Mouse (Mus musculus): ENCODE data around the gene Slc16a1. TPM values are rescaled to one million over a fixed set of nuclear protein-coding genes. Genes with fewer than 3 reads are reported as not detected.
A peak's percentile ranks its signal among the peaks of the same experiment; 100 is the strongest.

Slc16a1 gene
- polyA plus RNA-seq, 1 experiment from 2014 or later = 17.8 TPM

DNA sequence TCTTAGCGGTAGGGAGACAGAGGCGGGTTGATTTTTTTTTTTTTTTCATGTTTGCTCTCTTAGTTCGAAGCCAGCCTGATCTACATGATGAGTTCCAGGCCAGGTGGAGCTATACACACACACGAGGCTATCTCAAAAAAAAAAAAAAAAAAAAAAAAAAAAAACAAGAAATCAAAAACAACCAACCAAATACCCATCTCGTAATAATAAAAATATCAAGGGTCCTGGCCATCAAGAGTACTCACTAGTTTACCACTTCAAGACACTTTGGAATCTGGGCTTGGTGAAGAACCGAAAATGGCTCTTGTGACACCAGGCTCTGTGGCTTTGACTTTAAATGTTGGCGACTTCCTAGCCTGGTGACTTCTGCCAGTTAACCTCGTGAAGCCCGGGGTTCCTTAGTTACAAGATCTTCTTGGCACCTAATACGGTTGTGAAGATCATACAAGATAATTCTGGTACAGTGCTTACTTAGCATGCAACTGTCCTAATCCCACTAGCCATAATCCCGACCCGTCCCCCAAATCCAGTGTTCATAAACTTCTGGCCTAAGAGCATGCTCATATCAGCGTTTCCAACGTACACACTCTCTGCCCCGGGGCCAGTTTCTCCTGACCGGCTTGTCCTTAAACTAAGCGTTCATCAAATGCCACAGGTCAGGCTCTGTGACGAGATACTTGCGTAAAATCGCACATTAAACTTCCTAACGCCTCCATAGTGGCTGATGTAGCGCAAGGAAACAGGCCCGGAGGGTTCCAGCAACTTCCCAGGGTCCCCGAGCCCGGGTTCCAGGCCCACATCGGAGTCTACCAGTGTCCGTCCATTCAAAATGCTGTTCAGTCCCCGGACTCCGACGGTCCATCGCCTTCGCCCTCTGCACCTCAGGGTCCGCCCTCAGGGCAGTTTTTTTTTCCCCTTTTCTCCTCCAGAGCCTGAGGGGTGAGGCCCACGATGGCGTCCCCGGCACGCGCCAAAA is 753 bp upstream of the Slc16a1 start:
- ATAC-seq = peak; percentile 49
- 14% methylated on average over 38 of the region's 38 CpGs for WGBS
- Histone ChIP-seq H3K27me3 (replicated peaks; ENCODE audit: control insufficient read depth, insufficient read depth, low read length) (no peaks in the 10 kb centered on the region), H3K36me3 (ENCODE audit: control insufficient read depth, insufficient read depth) (no peaks in the 10 kb centered on the region), H3K4me3 (replicated peaks; ENCODE audit: low read length) (peak overlapping the region; percentile 91), H3K4me2 (ENCODE audit: low read length) (peak overlapping the region; percentile 90), H3K9me3 (ENCODE audit: control insufficient read depth, low read length) (no peaks in the 10 kb centered on the region), H3K4me1 (replicated peaks; ENCODE audit: control insufficient read depth, insufficient read depth, low read length) (peaks cover 11% of the 10 kb centered on the region), H3K9ac (replicated peaks; ENCODE audit: low read depth, low read length) (peak overlapping the region; percentile 75), H3K27ac (ENCODE audit: low read length) (peak overlapping the region; percentile 3; the same call in 1 of the 2 replicates)

- Histone ChIP-seq H3K9ac (replicated peaks; ENCODE audit: low read depth, low read length) (peak overlapping the region; percentile 75), H3K9me3 (ENCODE audit: control insufficient read depth, low read length) (no peaks in the 10 kb centered on the region), H3K27me3 (replicated peaks; ENCODE audit: control insufficient read depth, insufficient read depth, low read length) (no peaks in the 10 kb centered on the region), H3K4me1 (replicated peaks; ENCODE audit: control insufficient read depth, insufficient read depth, low read length) (peaks cover 11% of the 10 kb centered on the region), H3K27ac (ENCODE audit: low read length) (no peak overlapping the region), H3K4me2 (ENCODE audit: low read length) (peak overlapping the region; percentile 90), H3K36me3 (ENCODE audit: control insufficient read depth, insufficient read depth) (no peaks in the 10 kb centered on the region), H3K4me3 (replicated peaks; ENCODE audit: low read length) (peak overlapping the region; percentile 91)
- ATAC-seq = peak; percentile 49
- WGBS = under 1% methylated on average over 57 of the region's 58 CpGs
Measured at GRCm38 (mm10) chr3:104638932-104639748, 672 bp downstream of the Slc16a1 start.

- H3K4me1 ChIP-seq (replicated peaks; ENCODE audit: control insufficient read depth, insufficient read depth, low read length) = peaks cover 11% of the 10 kb centered on the region
- no peaks in the 10 kb centered on the region for H3K27me3 ChIP-seq (replicated peaks; ENCODE audit: control insufficient read depth, insufficient read depth, low read length)
- WGBS = 13% methylated on average over 10 of the region's 10 CpGs
- no peak overlapping the region for H3K27ac ChIP-seq (ENCODE audit: low read length)
- H3K36me3 ChIP-seq (ENCODE audit: control insufficient read depth, insufficient read depth) = no peaks in the 10 kb centered on the region
- no peaks in the 10 kb centered on the region for H3K9me3 ChIP-seq (ENCODE audit: control insufficient read depth, low read length)
- H3K4me3 ChIP-seq (replicated peaks; ENCODE audit: low read length) = peak overlapping the region; percentile 91
- H3K4me2 ChIP-seq (ENCODE audit: low read length) = peak overlapping the region; percentile 90
- H3K9ac ChIP-seq (replicated peaks; ENCODE audit: low read depth, low read length) = no peak overlapping the region
- no peak for ATAC-seq
Measured at GRCm38 (mm10) chr3:104639749-104640368, 1.4 kb downstream of the Slc16a1 start.

GRCm38 (mm10) chr3:104640855-104641254 is 2.4 kb downstream of the Slc16a1 start:
- H3K4me3 ChIP-seq (replicated peaks; ENCODE audit: low read length) = no peak overlapping the region
- H3K36me3 ChIP-seq (ENCODE audit: control insufficient read depth, insufficient read depth) = no peaks in the 10 kb centered on the region
- no peak overlapping the region for H3K9ac ChIP-seq (replicated peaks; ENCODE audit: low read depth, low read length)
- H3K4me1 ChIP-seq (replicated peaks; ENCODE audit: control insufficient read depth, insufficient read depth, low read length) = peaks cover 11% of the 10 kb centered on the region
- no peaks in the 10 kb centered on the region for H3K27me3 ChIP-seq (replicated peaks; ENCODE audit: control insufficient read depth, insufficient read depth, low read length)
- no peaks in the 10 kb centered on the region for H3K9me3 ChIP-seq (ENCODE audit: control insufficient read depth, low read length)
- no peak overlapping the region for H3K27ac ChIP-seq (ENCODE audit: low read length)
- no peak for ATAC-seq
- no peak overlapping the region for H3K4me2 ChIP-seq (ENCODE audit: low read length)

DNA sequence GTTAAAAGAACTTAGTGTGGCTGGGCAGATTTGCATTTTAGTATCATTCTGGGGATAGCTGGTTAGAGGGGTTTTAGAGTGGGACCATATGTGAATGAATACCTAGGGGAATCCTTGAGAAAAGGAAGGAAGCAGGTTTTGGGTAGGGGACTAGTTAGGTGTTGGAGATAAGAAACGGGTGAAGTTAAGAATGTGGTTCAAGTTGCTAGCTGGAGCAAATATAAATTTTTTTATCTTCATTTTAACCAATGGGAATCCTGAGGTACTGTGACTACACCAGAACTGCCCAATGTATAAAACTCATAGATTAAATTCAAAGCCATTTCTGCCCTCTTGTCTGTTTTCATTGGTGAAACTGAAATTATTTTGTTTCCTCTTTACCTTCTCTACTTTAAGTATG is 2.8 kb downstream of the Slc16a1 start:
- H3K9ac ChIP-seq (replicated peaks; ENCODE audit: low read depth, low read length) = no peak overlapping the region
- no peaks in the 10 kb centered on the region for H3K36me3 ChIP-seq (ENCODE audit: control insufficient read depth, insufficient read depth)
- H3K4me3 ChIP-seq (replicated peaks; ENCODE audit: low read length) = no peak overlapping the region
- no peak overlapping the region for H3K27ac ChIP-seq (ENCODE audit: low read length)
- no peaks in the 10 kb centered on the region for H3K27me3 ChIP-seq (replicated peaks; ENCODE audit: control insufficient read depth, insufficient read depth, low read length)
- WGBS = 100% methylated on average over 1 of the region's 1 CpGs
- no peak for ATAC-seq
- peaks cover 11% of the 10 kb centered on the region for H3K4me1 ChIP-seq (replicated peaks; ENCODE audit: control insufficient read depth, insufficient read depth, low read length)
- no peak overlapping the region for H3K4me2 ChIP-seq (ENCODE audit: low read length)
- no peaks in the 10 kb centered on the region for H3K9me3 ChIP-seq (ENCODE audit: control insufficient read depth, low read length)

DNA sequence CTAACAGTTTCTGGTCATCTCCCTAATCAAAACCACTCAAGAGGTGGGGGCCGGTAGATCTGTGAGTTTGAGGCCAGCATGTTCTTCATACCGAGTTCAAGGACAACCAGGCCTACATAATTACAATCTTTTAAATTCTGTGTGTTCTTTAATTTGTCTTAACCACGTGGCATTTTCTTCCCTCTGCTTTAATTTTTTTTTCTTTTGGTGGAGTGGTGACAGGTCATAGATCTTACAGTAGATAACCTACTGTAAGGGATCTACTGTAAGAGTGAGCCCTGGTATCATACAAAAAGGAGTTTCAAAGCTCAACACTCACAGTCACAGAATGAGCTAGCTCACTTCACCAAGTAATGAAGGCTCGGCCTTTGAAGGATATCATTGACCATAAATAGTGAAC is 4.6 kb downstream of the Slc16a1 start:
- H3K36me3 ChIP-seq (ENCODE audit: control insufficient read depth, insufficient read depth) = no peaks in the 10 kb centered on the region
- WGBS = 84% methylated on average over 4 of the region's 4 CpGs
- H3K9ac ChIP-seq (replicated peaks; ENCODE audit: low read depth, low read length) = no peak overlapping the region
- no peak overlapping the region for H3K27ac ChIP-seq (ENCODE audit: low read length)
- no peak overlapping the region for H3K4me2 ChIP-seq (ENCODE audit: low read length)
- H3K4me1 ChIP-seq (replicated peaks; ENCODE audit: control insufficient read depth, insufficient read depth, low read length) = peaks cover 6% of the 10 kb centered on the region; the same call in 1 of the 2 replicates
- no peaks in the 10 kb centered on the region for H3K27me3 ChIP-seq (replicated peaks; ENCODE audit: control insufficient read depth, insufficient read depth, low read length)
- ATAC-seq = no peak
- H3K9me3 ChIP-seq (ENCODE audit: control insufficient read depth, low read length) = no peaks in the 10 kb centered on the region
- no peak overlapping the region for H3K4me3 ChIP-seq (replicated peaks; ENCODE audit: low read length)

- peak; percentile 58; the same call in 1 of the 2 replicates for ATAC-seq
- 12% methylated on average over 2 of the region's 2 CpGs for WGBS
Measured at GRCm38 (mm10) chr3:104643810-104644270, 5.4 kb downstream of the Slc16a1 start.

DNA sequence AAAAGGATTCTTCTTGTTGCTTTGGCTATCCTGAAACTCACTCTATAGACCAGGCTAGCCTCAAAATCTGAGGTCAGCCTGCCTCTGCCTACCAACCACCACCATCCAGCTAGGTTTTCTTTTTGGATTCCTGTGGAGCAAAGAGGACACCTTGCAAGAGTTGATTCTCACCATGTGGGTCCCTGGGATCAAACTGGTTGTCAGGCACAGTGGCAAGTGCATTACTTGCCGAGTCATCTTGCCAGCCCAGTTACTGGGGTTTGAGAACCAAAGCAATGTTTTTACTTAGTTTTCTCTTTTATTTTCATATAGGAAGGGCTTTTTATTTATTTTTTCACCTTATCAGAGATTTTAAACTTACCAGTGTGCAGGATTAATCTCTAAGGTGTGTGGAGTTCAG is 5.9 kb downstream of the Slc16a1 start:
- Histone ChIP-seq H3K4me2 (ENCODE audit: low read length) (no peak overlapping the region), H3K9ac (replicated peaks; ENCODE audit: low read depth, low read length) (no peak overlapping the region), H3K9me3 (ENCODE audit: control insufficient read depth, low read length) (no peaks in the 10 kb centered on the region), H3K27ac (ENCODE audit: low read length) (no peak overlapping the region), H3K36me3 (ENCODE audit: control insufficient read depth, insufficient read depth) (no peaks in the 10 kb centered on the region), H3K4me3 (replicated peaks; ENCODE audit: low read length) (no peak overlapping the region), H3K4me1 (replicated peaks; ENCODE audit: control insufficient read depth, insufficient read depth, low read length) (peaks cover 3% of the 10 kb centered on the region; the same call in 1 of the 2 replicates), H3K27me3 (replicated peaks; ENCODE audit: control insufficient read depth, insufficient read depth, low read length) (no peaks in the 10 kb centered on the region)
- no peak for ATAC-seq
- 91% methylated on average over 1 of the region's 1 CpGs for WGBS

More at GRCm38 (mm10) chr3:104643810-104644270, 5.4 kb downstream of the Slc16a1 start:
- no peaks in the 10 kb centered on the region for H3K9me3 ChIP-seq (ENCODE audit: control insufficient read depth, low read length)
- H3K27me3 ChIP-seq (replicated peaks; ENCODE audit: control insufficient read depth, insufficient read depth, low read length) = no peaks in the 10 kb centered on the region
- H3K4me3 ChIP-seq (replicated peaks; ENCODE audit: low read length) = no peak overlapping the region
- H3K4me2 ChIP-seq (ENCODE audit: low read length) = no peak overlapping the region
- no peak overlapping the region for H3K27ac ChIP-seq (ENCODE audit: low read length)
- no peaks in the 10 kb centered on the region for H3K36me3 ChIP-seq (ENCODE audit: control insufficient read depth, insufficient read depth)
- peaks cover 6% of the 10 kb centered on the region; the same call in 1 of the 2 replicates for H3K4me1 ChIP-seq (replicated peaks; ENCODE audit: control insufficient read depth, insufficient read depth, low read length)
- no peak overlapping the region for H3K9ac ChIP-seq (replicated peaks; ENCODE audit: low read depth, low read length)

Data from forebrain, embryonic 16.5 days (tissue).